Mouse (Mus musculus) heart, adult 11 months (tissue): ENCODE data around the gene Inpp4b.

ENCODE experiments used
- DNase-seq: peaks from one replicate; pipeline ENCODE4 v3.0.0; 2022

The Inpp4b gene

GRCm38 (mm10) chr8:81478674-81479073 lies 136.3 kb downstream of the Inpp4b start:
- no peak for DNase-seq

- DNase-seq: no peak
These were observed 141.5 kb downstream of the Inpp4b start for GRCm38 (mm10) chr8:81483834-81484233.

GRCm38 (mm10) chr8:81485626-81486025 lies 143.3 kb downstream of the Inpp4b start:
- DNase-seq: no peak

- DNase-seq: no peak
These were observed 147.7 kb downstream of the Inpp4b start for GRCm38 (mm10) chr8:81489894-81490661.

GRCm38 (mm10) chr8:81491097-81491705 lies 148.8 kb downstream of the Inpp4b start:
- DNase-seq: no peak

GRCm38 (mm10) chr8:81491706-81492204 lies 149.4 kb downstream of the Inpp4b start:
- no peak for DNase-seq

GRCm38 (mm10) chr8:81494823-81495222 lies 152.5 kb downstream of the Inpp4b start:
- no peak for DNase-seq

- DNase-seq: no peak
These were observed 155.3 kb downstream of the Inpp4b start for GRCm38 (mm10) chr8:81497646-81498045.

GRCm38 (mm10) chr8:81502216-81502615 lies 159.9 kb downstream of the Inpp4b start:
- no peak for DNase-seq

- DNase-seq: no peak
These were observed 160.6 kb downstream of the Inpp4b start for GRCm38 (mm10) chr8:81502982-81503381.

GRCm38 (mm10) chr8:81512826-81513225 lies 170.5 kb downstream of the Inpp4b start:
- DNase-seq: no peak

GRCm38 (mm10) chr8:81514425-81514824 lies 172.1 kb downstream of the Inpp4b start:
- no peak for DNase-seq

- no peak for DNase-seq
These were observed 179.7 kb downstream of the Inpp4b start for GRCm38 (mm10) chr8:81522085-81522484.

- DNase-seq: no peak
These were observed 182.2 kb downstream of the Inpp4b start for GRCm38 (mm10) chr8:81524561-81524960.

- DNase-seq: no peak
These were observed 185.3 kb downstream of the Inpp4b start for GRCm38 (mm10) chr8:81527661-81528060.

- no peak for DNase-seq
These were observed 196.0 kb downstream of the Inpp4b start for GRCm38 (mm10) chr8:81538310-81538709.

GRCm38 (mm10) chr8:81558550-81558949 lies 216.2 kb downstream of the Inpp4b start:
- DNase-seq: no peak

- DNase-seq: no peak
These were observed 220.0 kb downstream of the Inpp4b start for GRCm38 (mm10) chr8:81562405-81562804.

GRCm38 (mm10) chr8:81565484-81565883 lies 223.1 kb downstream of the Inpp4b start:
- DNase-seq: no peak

- no peak for DNase-seq
These were observed 230.2 kb downstream of the Inpp4b start for GRCm38 (mm10) chr8:81572319-81573104.

GRCm38 (mm10) chr8:81575268-81575917 lies 233.0 kb downstream of the Inpp4b start:
- DNase-seq: no peak

- no peak for DNase-seq
These were observed 236.6 kb downstream of the Inpp4b start for GRCm38 (mm10) chr8:81578951-81579350.
